ENCODE assay signal across 8 mouse cellular contexts in genomic region chr16:85747589-85748360, GRCm38 (mm10). TPM values are rescaled to one million over a fixed set of nuclear protein-coding genes. Genes with fewer than 3 reads are reported as not detected.
A peak's percentile ranks its signal among the peaks of the same experiment; 100 is the strongest.
DNase-seq lines count a peak whose midpoint lies in the region; ATAC-seq and TF ChIP-seq lines count a peak whose summit lies in the region.

No protein-coding gene starts in this region.

- H3K36me3 ChIP-seq in heart, embryonic 14.5 days (ENCODE audit: control insufficient read depth, insufficient read depth, low read length): no peaks in the 10 kb centered on the region

- no peaks in the 10 kb centered on the region for H3K9me3 ChIP-seq in heart, embryonic 14.5 days (ENCODE audit: control insufficient read depth, low read length)

- peak; percentile 93 for ATAC-seq in heart, embryonic 14.5 days (ENCODE audit: insufficient number of reproducible peaks, insufficient read depth, low FRiP score, low read depth)
- no peak for ATAC-seq in megakaryocyte progenitor cell, adult 5-6 weeks (replicated peaks; ENCODE audit: poor library complexity)

- DNase-seq in left cerebral cortex, postnatal 4 days: peak; percentile 90
- no peak for DNase-seq in left cerebral cortex, adult 18-20 months (ENCODE audit: low spot score in 2 of 2)
- DNase-seq in brain, embryonic 14.5 days (ENCODE audit: low read depth): peak; percentile 93
- DNase-seq in kidney, postnatal 10 days: peak; percentile 55
- peak; percentile 28 for DNase-seq in ovary, postnatal 36 days (ENCODE audit: low spot score)
- no peak for DNase-seq in liver

- peak overlapping the region; percentile 46; the same call in 1 of the 2 replicates for H3K9ac ChIP-seq in heart, embryonic 14.5 days (ENCODE audit: low read length)

- peak overlapping the region; percentile 39 for H3K4me2 ChIP-seq in heart, embryonic 14.5 days (ENCODE audit: low read length)

- intact Hi-C loops in left cerebral cortex, postnatal 4 days (cut with DNase I): no loop called here

- WGBS in heart, embryonic 14.5 days: 21% methylated on average over 16 of the region's 16 CpGs

- H3K27me3 ChIP-seq in heart, embryonic 14.5 days (ENCODE audit: control insufficient read depth, insufficient read depth, low read length): no peaks in the 10 kb centered on the region

- TF ChIP-seq POLR2A in brain, embryonic 14.5 days (IDR thresholded peaks at IDR 0.05; ENCODE audit: borderline replicate concordance, extremely low read depth, insufficient read depth, insufficient read length, poor library complexity, severe bottlenecking): no peak

- H3K4me1 ChIP-seq in heart, embryonic 14.5 days (ENCODE audit: control insufficient read depth in 2 of 2, insufficient read depth in 2 of 2, low read length in 2 of 2): peaks cover 14 to 27% of the 10 kb centered on the region in 2 experiments

- H3K27ac ChIP-seq in heart, embryonic 14.5 days (replicated peaks in 1 of 2; ENCODE audit: control insufficient read depth in 1 of 2, insufficient read depth in 1 of 2, low read depth in 2 of 2, low read length in 2 of 2): peak overlapping the region; percentile 82 to 89

- H3K4me3 ChIP-seq in heart, embryonic 14.5 days (ENCODE audit: control insufficient read depth in 1 of 2, insufficient read depth in 1 of 2, low read depth in 1 of 2, low read length in 2 of 2): no peak overlapping the region

- no peak for TF ChIP-seq CTCF in brain, embryonic 14.5 days (IDR thresholded peaks at IDR 0.05; ENCODE audit: borderline replicate concordance, extremely low read depth, insufficient read depth, insufficient read length)

RNA-seq across cellular contexts. Expression of gene Adamts1, which starts 55.1 kb away (rescaled TPM):
- 1 to 10 TPM; 6.5 to 8.2 TPM for total RNA-seq in left cerebral cortex, postnatal 4 days (2021)
- 10 to 100 TPM in 1 of 2 experiments, 1 to 10 TPM in 1; 9.2 to 10.0 TPM for total RNA-seq in left cerebral cortex, adult 18-20 months (2021)
- polyA plus RNA-seq in brain, embryonic 14.5 days (2012; rRNA removed): 7.8 and 9.7 TPM in 2 replicates
- 44.9 and 46.1 TPM in 2 replicates for polyA plus RNA-seq in heart, embryonic 14.5 days (2014; fragmentation: Nextera tagmentation; extraction: Ambion mirVana)
- 0.10 TPM in 1 of 2 replicates, not detected in the other for total RNA-seq in megakaryocyte progenitor cell, adult 5-6 weeks (2015)
- 0.07 TPM in 1 of 2 replicates, not detected in the other for total RNA-seq in megakaryocyte progenitor cell, adult 5-6 weeks (2017)

Comparison
In these comparisons a context has a peak if more than half of its experiments do, and no peak if none do; other contexts are left out.
1. DNase-seq: peak in left cerebral cortex, postnatal 4 days (single experiment), brain, embryonic 14.5 days (single experiment), kidney, postnatal 10 days (single experiment) and ovary, postnatal 36 days (single experiment); none in left cerebral cortex, adult 18-20 months (0 of 2) and liver (single experiment).
2. RNA of gene Adamts1, which starts 55.1 kb away (total RNA-seq): 9.2 to 10.0 TPM in left cerebral cortex, adult 18-20 months and 6.5 to 8.2 TPM in left cerebral cortex, postnatal 4 days; 0.07 to 0.10 TPM in megakaryocyte progenitor cell, adult 5-6 weeks; every median in the first group is over 4 times any median in the second.